Mouse (Mus musculus) brain, embryonic 18.5 days (tissue): ENCODE data around the gene Nanos2.

Experiments used
- DNase-seq: peaks from one replicate; pipeline ENCODE4 v3.0.0-alpha.2; 2012; ENCODE audit warnings: low read depth, low spot score

Gene Nanos2

GRCm38 (mm10) chr7:18990601-18991295 lies 3.5 kb downstream of the Nanos2 start, which contains the start of gene Mypop:
TSS of gene Mypop (plus strand) at chr7:18991245.
- DNase-seq: peak; percentile 100

GRCm38 (mm10) chr7:18991660-18992293 lies 4.6 kb downstream of the Nanos2 start:
- DNase-seq: no peak

GRCm38 (mm10) chr7:18992294-18992675 lies 5.1 kb downstream of the Nanos2 start:
- no peak for DNase-seq

GRCm38 (mm10) chr7:18993036-18993435 lies 5.8 kb downstream of the Nanos2 start:
- DNase-seq: no peak

- DNase-seq: no peak
Observed at GRCm38 (mm10) chr7:18998835-18999234, 11.6 kb downstream of the Nanos2 start.

- no peak for DNase-seq
Observed at GRCm38 (mm10) chr7:19000421-19000820, 13.2 kb downstream of the Nanos2 start.

- no peak for DNase-seq
Observed at GRCm38 (mm10) chr7:19001066-19001806, 14.0 kb downstream of the Nanos2 start.

- no peak for DNase-seq
Observed at GRCm38 (mm10) chr7:19001807-19002085, 14.5 kb downstream of the Nanos2 start.

- DNase-seq: no peak
Observed at GRCm38 (mm10) chr7:19002115-19002514, 14.9 kb downstream of the Nanos2 start.

GRCm38 (mm10) chr7:19002848-19003498 lies 15.8 kb downstream of the Nanos2 start:
- DNase-seq: peak; percentile 87

- peak; percentile 90 for DNase-seq
Observed at GRCm38 (mm10) chr7:19003902-19004630, 16.9 kb downstream of the Nanos2 start, which contains the start of gene Irf2bp1. TSS of gene Irf2bp1 (plus strand) at chr7:19004044.

GRCm38 (mm10) chr7:19004631-19005079 lies 17.5 kb downstream of the Nanos2 start:
- no peak for DNase-seq

GRCm38 (mm10) chr7:19005417-19006121 lies 18.4 kb downstream of the Nanos2 start:
- DNase-seq: no peak

- DNase-seq: no peak
Observed at GRCm38 (mm10) chr7:19006476-19006875, 19.3 kb downstream of the Nanos2 start.

- DNase-seq: no peak
Observed at GRCm38 (mm10) chr7:19007026-19007977, 20.1 kb downstream of the Nanos2 start.

GRCm38 (mm10) chr7:19010581-19010980 lies 23.4 kb downstream of the Nanos2 start:
- DNase-seq: no peak

- no peak for DNase-seq
Observed at GRCm38 (mm10) chr7:19012025-19012621, 24.9 kb downstream of the Nanos2 start.

GRCm38 (mm10) chr7:19012882-19013281 lies 25.7 kb downstream of the Nanos2 start:
- no peak for DNase-seq

GRCm38 (mm10) chr7:19014452-19014851 lies 27.3 kb downstream of the Nanos2 start:
- no peak for DNase-seq
